Mouse (Mus musculus): ENCODE results near the gene Men1. TPM values are rescaled to one million over a fixed set of nuclear protein-coding genes. Genes with fewer than 3 reads are reported as not detected.

Gene Men1
- 54.2 and 57.2 TPM in 2 replicates for polyA plus RNA-seq (2012; rRNA removed)

- peak; percentile 10; the same call in 1 of the 2 replicates for TF ChIP-seq POLR2A (IDR thresholded peaks at IDR 0.05; ENCODE audit: low read depth, low read length)
- no peak for TF ChIP-seq CTCF (IDR thresholded peaks at IDR 0.05; ENCODE audit: extremely low read depth, insufficient read depth, insufficient read length, insufficient replicate concordance)
- under 1% methylated on average over 40 of the region's 43 CpGs for WGBS
- Histone ChIP-seq H3K4me1 (ENCODE audit: control insufficient read depth, insufficient read depth, insufficient read length) (peaks cover 19% of the 10 kb centered on the region; the same call in 1 of the 2 replicates), H3K4me3 (ENCODE audit: extremely low read depth, insufficient read depth, insufficient read length) (peak within 1 kb of the TSS; percentile 69), H3K36me3 (ENCODE audit: control insufficient read depth, insufficient read depth, low read length) (peaks cover 6% of the 10 kb centered on the region), H3K27ac (ENCODE audit: insufficient read depth, low read length) (peak within 1 kb of the TSS; percentile 50), H3K27me3 (ENCODE audit: control insufficient read depth, insufficient read depth, low read length) (no peaks in the 10 kb centered on the region)
- peak; percentile 79 to 91 for DNase-seq (ENCODE audit: low read depth in 1 of 2, low spot score in 2 of 2)
Measured at GRCm38 (mm10) chr19:6334673-6335457, at the start of gene Men1. Men1 (plus strand) TSS chr19:6334979.

GRCm38 (mm10) chr19:6285226-6285625, 49.6 kb upstream of the Men1 start:
- H3K27me3 ChIP-seq (ENCODE audit: control insufficient read depth, insufficient read depth, low read length) = no peaks in the 10 kb centered on the region
- no peak for DNase-seq (ENCODE audit: low read depth in 1 of 2, low spot score in 2 of 2)
- H3K4me3 ChIP-seq (ENCODE audit: extremely low read depth, insufficient read depth, insufficient read length) = no peak overlapping the region
- H3K36me3 ChIP-seq (ENCODE audit: control insufficient read depth, insufficient read depth, low read length) = peaks cover 21% of the 10 kb centered on the region
- no peaks in the 10 kb centered on the region; the same call in 1 of the 2 replicates for H3K4me1 ChIP-seq (ENCODE audit: control insufficient read depth, insufficient read depth, insufficient read length)
- no peak overlapping the region for H3K27ac ChIP-seq (ENCODE audit: insufficient read depth, low read length)
- TF ChIP-seq CTCF (IDR thresholded peaks at IDR 0.05; ENCODE audit: extremely low read depth, insufficient read depth, insufficient read length, insufficient replicate concordance) (no peak), POLR2A (IDR thresholded peaks at IDR 0.05; ENCODE audit: low read depth, low read length) (no peak)
- WGBS = 79% methylated on average over 8 of the region's 8 CpGs

GRCm38 (mm10) chr19:6285632-6286433, 48.9 kb upstream of the Men1 start:
- Histone ChIP-seq H3K27ac (ENCODE audit: insufficient read depth, low read length) (0 out of 2 replicates have a peak overlapping the region, but pooled peaks have one; percentile 6), H3K4me1 (ENCODE audit: control insufficient read depth, insufficient read depth, insufficient read length) (no peaks in the 10 kb centered on the region; the same call in 1 of the 2 replicates), H3K27me3 (ENCODE audit: control insufficient read depth, insufficient read depth, low read length) (no peaks in the 10 kb centered on the region), H3K4me3 (ENCODE audit: extremely low read depth, insufficient read depth, insufficient read length) (no peak overlapping the region), H3K36me3 (ENCODE audit: control insufficient read depth, insufficient read depth, low read length) (peaks cover 21% of the 10 kb centered on the region)
- DNase-seq (ENCODE audit: low read depth in 1 of 2, low spot score in 2 of 2) = no peak
- TF ChIP-seq CTCF (IDR thresholded peaks at IDR 0.05; ENCODE audit: extremely low read depth, insufficient read depth, insufficient read length, insufficient replicate concordance) = no peak
- TF ChIP-seq POLR2A (IDR thresholded peaks at IDR 0.05; ENCODE audit: low read depth, low read length) = no peak
- WGBS = 75% methylated on average over 7 of the region's 7 CpGs

GRCm38 (mm10) chr19:6286434-6287401, 48.1 kb upstream of the Men1 start:
- no peak for DNase-seq (ENCODE audit: low read depth in 1 of 2, low spot score in 2 of 2)
- Histone ChIP-seq H3K4me1 (ENCODE audit: control insufficient read depth, insufficient read depth, insufficient read length) (no peaks in the 10 kb centered on the region; the same call in 1 of the 2 replicates), H3K27ac (ENCODE audit: insufficient read depth, low read length) (no peak overlapping the region; the same call in 1 of the 2 replicates), H3K27me3 (ENCODE audit: control insufficient read depth, insufficient read depth, low read length) (no peaks in the 10 kb centered on the region), H3K36me3 (ENCODE audit: control insufficient read depth, insufficient read depth, low read length) (peaks cover 18% of the 10 kb centered on the region), H3K4me3 (ENCODE audit: extremely low read depth, insufficient read depth, insufficient read length) (no peak overlapping the region)
- WGBS = 79% methylated on average over 19 of the region's 19 CpGs
- no peak for TF ChIP-seq CTCF (IDR thresholded peaks at IDR 0.05; ENCODE audit: extremely low read depth, insufficient read depth, insufficient read length, insufficient replicate concordance)
- TF ChIP-seq POLR2A (IDR thresholded peaks at IDR 0.05; ENCODE audit: low read depth, low read length) = no peak

GRCm38 (mm10) chr19:6288236-6288894, 46.4 kb upstream of the Men1 start:
- 74% methylated on average over 13 of the region's 13 CpGs for WGBS
- Histone ChIP-seq H3K27ac (ENCODE audit: insufficient read depth, low read length) (no peak overlapping the region), H3K27me3 (ENCODE audit: control insufficient read depth, insufficient read depth, low read length) (no peaks in the 10 kb centered on the region), H3K4me1 (ENCODE audit: control insufficient read depth, insufficient read depth, insufficient read length) (no peaks in the 10 kb centered on the region; the same call in 1 of the 2 replicates), H3K4me3 (ENCODE audit: extremely low read depth, insufficient read depth, insufficient read length) (no peak overlapping the region), H3K36me3 (ENCODE audit: control insufficient read depth, insufficient read depth, low read length) (peaks cover 13% of the 10 kb centered on the region)
- no peak for DNase-seq (ENCODE audit: low read depth in 1 of 2, low spot score in 2 of 2)
- no peak for TF ChIP-seq CTCF (IDR thresholded peaks at IDR 0.05; ENCODE audit: extremely low read depth, insufficient read depth, insufficient read length, insufficient replicate concordance)
- TF ChIP-seq POLR2A (IDR thresholded peaks at IDR 0.05; ENCODE audit: low read depth, low read length) = no peak
